Mouse (Mus musculus) stomach, embryonic 16.5 days (tissue): ENCODE data around the gene Pcsk5. TPM values are rescaled to one million over a fixed set of nuclear protein-coding genes. Genes with fewer than 3 reads are reported as not detected.

ENCODE experiments used
- ATAC-seq: fragments of 200-750 bp; cut with Nextera tagmentation; 2 replicates; pipeline ENCODE4 v1.8.0; 2017; ENCODE audit warnings: moderate number of reproducible peaks, moderate TSS enrichment; ENCODE audit not compliant: insufficient read depth, low FRiP score
- H3K27ac ChIP-seq: fragments of 300-500 bp; sonication (generic); 2 replicates; pipeline ENCODE4 v1.5.1; 2014; ENCODE audit warnings: low read length
- H3K27me3 ChIP-seq: fragments of 300-500 bp; sonication (generic); 2 replicates; pipeline ENCODE4 v1.6.1; 2014; ENCODE audit warnings: low read length, control low read depth, mixed read lengths; ENCODE audit not compliant: control insufficient read depth, insufficient read depth
- H3K36me3 ChIP-seq: fragments of 300-500 bp; sonication (generic); 2 replicates; pipeline ENCODE4 v1.6.1; 2014; ENCODE audit warnings: low read length; ENCODE audit not compliant: control insufficient read depth, insufficient read depth
- H3K4me1 ChIP-seq: fragments of 300-500 bp; sonication (generic); 2 replicates; pipeline ENCODE4 v1.6.1; 2014; ENCODE audit warnings: low read length, control low read depth, mixed read lengths; ENCODE audit not compliant: control insufficient read depth, insufficient read depth
- H3K4me2 ChIP-seq: fragments of 300-500 bp; sonication (generic); 2 replicates; pipeline ENCODE4 v1.6.1; 2014; ENCODE audit warnings: low read depth, low read length, mixed read lengths
- H3K4me3 ChIP-seq: fragments of 300-500 bp; sonication (generic); replicated peaks from 2 replicates; pipeline ENCODE4 v1.5.1; 2014; ENCODE audit warnings: mild to moderate bottlenecking, low read length
- H3K9ac ChIP-seq: fragments of 300-500 bp; sonication (generic); 2 replicates; pipeline ENCODE4 v1.6.1; 2014; ENCODE audit warnings: low read length
- H3K9me3 ChIP-seq: fragments of 300-500 bp; sonication (generic); replicated peaks from 2 replicates; pipeline ENCODE4 v1.6.1; 2016; ENCODE audit warnings: low read length, control low read depth; ENCODE audit not compliant: control insufficient read depth
- WGBS: fragments of 180-500 bp; shearing (Covaris S2); extraction: QIAGEN DNeasy Blood & Tissue Kit; methylation state at CpG from one replicate; pipeline ENCODE4 v1.1.7; 2014; 5-methylcytosine and 5-hydroxymethylcytosine counted together
- polyA plus RNA-seq: library from polyadenylated mRNA; unstranded; fragments of >200 nt; fragmentation: Nextera tagmentation; extraction: Ambion mirVana; gene quantifications from 2 replicates; pipeline ENCODE4 v1.2.1, GENCODE M21; 2015

The Pcsk5 gene
- polyA plus RNA-seq, 1 experiment from 2014 or later, result 12.1 TPM

- WGBS, result 68% methylated on average over 10 of the region's 10 CpGs
- Histone ChIP-seq H3K36me3 (no peaks in the 10 kb centered on the region), H3K9me3 (no peaks in the 10 kb centered on the region), H3K4me1 (no peaks in the 10 kb centered on the region), H3K27me3 (no peaks in the 10 kb centered on the region), H3K27ac (no peak overlapping the region), H3K4me2 (no peak overlapping the region), H3K4me3 (no peak overlapping the region), H3K9ac (no peak overlapping the region)
- ATAC-seq, result no peak
These were observed 48.7 kb downstream of the Pcsk5 start for GRCm38 (mm10) chr19:17788617-17789317.

- Histone ChIP-seq H3K4me1 (no peaks in the 10 kb centered on the region), H3K9me3 (no peaks in the 10 kb centered on the region), H3K36me3 (no peaks in the 10 kb centered on the region), H3K4me3 (no peak overlapping the region), H3K9ac (no peak overlapping the region), H3K4me2 (no peak overlapping the region), H3K27me3 (no peaks in the 10 kb centered on the region), H3K27ac (no peak overlapping the region)
- no peak for ATAC-seq
- 75% methylated on average over 3 of the region's 3 CpGs for WGBS
These were observed 50.7 kb downstream of the Pcsk5 start for GRCm38 (mm10) chr19:17786744-17787143.

- H3K4me2 ChIP-seq, result no peak overlapping the region
- no peaks in the 10 kb centered on the region for H3K4me1 ChIP-seq
- no peak overlapping the region for H3K27ac ChIP-seq
- WGBS, result 79% methylated on average over 2 of the region's 2 CpGs
- H3K9me3 ChIP-seq, result no peaks in the 10 kb centered on the region
- no peaks in the 10 kb centered on the region for H3K27me3 ChIP-seq
- no peaks in the 10 kb centered on the region for H3K36me3 ChIP-seq
- no peak for ATAC-seq
- H3K4me3 ChIP-seq, result no peak overlapping the region
- no peak overlapping the region for H3K9ac ChIP-seq
These were observed 52.8 kb downstream of the Pcsk5 start for GRCm38 (mm10) chr19:17784401-17785192.

- ATAC-seq, result no peak
- H3K36me3 ChIP-seq, result no peaks in the 10 kb centered on the region
- H3K27me3 ChIP-seq, result no peaks in the 10 kb centered on the region
- no peaks in the 10 kb centered on the region for H3K9me3 ChIP-seq
- H3K27ac ChIP-seq, result no peak overlapping the region
- no peak overlapping the region for H3K4me3 ChIP-seq
- no peak overlapping the region for H3K4me2 ChIP-seq
- WGBS, result 70% methylated on average over 2 of the region's 2 CpGs
- H3K9ac ChIP-seq, result no peak overlapping the region
- no peaks in the 10 kb centered on the region for H3K4me1 ChIP-seq
These were observed 54.2 kb downstream of the Pcsk5 start for GRCm38 (mm10) chr19:17783231-17783630.

- H3K27ac ChIP-seq, result no peak overlapping the region
- 65% methylated on average over 4 of the region's 4 CpGs for WGBS
- no peaks in the 10 kb centered on the region for H3K4me1 ChIP-seq
- no peaks in the 10 kb centered on the region for H3K27me3 ChIP-seq
- no peak overlapping the region for H3K4me2 ChIP-seq
- no peak for ATAC-seq
- H3K4me3 ChIP-seq, result no peak overlapping the region
- H3K9me3 ChIP-seq, result no peaks in the 10 kb centered on the region
- no peak overlapping the region for H3K9ac ChIP-seq
- no peaks in the 10 kb centered on the region for H3K36me3 ChIP-seq
These were observed 56.1 kb downstream of the Pcsk5 start for GRCm38 (mm10) chr19:17781323-17781722.

- H3K4me3 ChIP-seq, result no peak overlapping the region
- peak; percentile 71; the same call in 1 of the 2 replicates for ATAC-seq
- 50% methylated on average over 2 of the region's 2 CpGs for WGBS
- H3K36me3 ChIP-seq, result no peaks in the 10 kb centered on the region
- H3K27me3 ChIP-seq, result no peaks in the 10 kb centered on the region
- H3K9me3 ChIP-seq, result no peaks in the 10 kb centered on the region
- no peak overlapping the region for H3K27ac ChIP-seq
- no peak overlapping the region for H3K9ac ChIP-seq
- no peak overlapping the region for H3K4me2 ChIP-seq
- H3K4me1 ChIP-seq, result no peaks in the 10 kb centered on the region
These were observed 61.5 kb downstream of the Pcsk5 start for GRCm38 (mm10) chr19:17775943-17776342.

- H3K4me2 ChIP-seq, result no peak overlapping the region
- H3K27me3 ChIP-seq, result no peaks in the 10 kb centered on the region
- 38% methylated on average over 2 of the region's 2 CpGs for WGBS
- no peaks in the 10 kb centered on the region for H3K9me3 ChIP-seq
- H3K9ac ChIP-seq, result no peak overlapping the region
- H3K36me3 ChIP-seq, result no peaks in the 10 kb centered on the region
- H3K4me3 ChIP-seq, result no peak overlapping the region
- no peak overlapping the region for H3K27ac ChIP-seq
- ATAC-seq, result no peak
- H3K4me1 ChIP-seq, result no peaks in the 10 kb centered on the region
These were observed 62.3 kb downstream of the Pcsk5 start for GRCm38 (mm10) chr19:17775097-17775496.

GRCm38 (mm10) chr19:17774061-17774460 is 63.4 kb downstream of the Pcsk5 start:
- no peak overlapping the region for H3K4me3 ChIP-seq
- H3K36me3 ChIP-seq, result no peaks in the 10 kb centered on the region
- 76% methylated on average over 1 of the region's 1 CpGs for WGBS
- no peaks in the 10 kb centered on the region for H3K4me1 ChIP-seq
- H3K27ac ChIP-seq, result no peak overlapping the region
- no peaks in the 10 kb centered on the region for H3K27me3 ChIP-seq
- no peak overlapping the region for H3K4me2 ChIP-seq
- no peaks in the 10 kb centered on the region for H3K9me3 ChIP-seq
- ATAC-seq, result no peak
- no peak overlapping the region for H3K9ac ChIP-seq

- WGBS, result 84% methylated on average over 5 of the region's 5 CpGs
- H3K4me1 ChIP-seq, result no peaks in the 10 kb centered on the region
- H3K4me2 ChIP-seq, result no peak overlapping the region
- no peak overlapping the region for H3K4me3 ChIP-seq
- no peaks in the 10 kb centered on the region for H3K36me3 ChIP-seq
- H3K27ac ChIP-seq, result no peak overlapping the region
- no peak for ATAC-seq
- no peak overlapping the region for H3K9ac ChIP-seq
- no peaks in the 10 kb centered on the region for H3K9me3 ChIP-seq
- H3K27me3 ChIP-seq, result no peaks in the 10 kb centered on the region
These were observed 67.6 kb downstream of the Pcsk5 start for GRCm38 (mm10) chr19:17769610-17770399.
